Mouse (Mus musculus): Measurements from ENCODE around the gene Tdrd6.

The Tdrd6 gene

GRCm38 (mm10) chr17:43611586-43611985 is 18.5 kb downstream of the Tdrd6 start:
- peak; percentile 30 for DNase-seq

DNA sequence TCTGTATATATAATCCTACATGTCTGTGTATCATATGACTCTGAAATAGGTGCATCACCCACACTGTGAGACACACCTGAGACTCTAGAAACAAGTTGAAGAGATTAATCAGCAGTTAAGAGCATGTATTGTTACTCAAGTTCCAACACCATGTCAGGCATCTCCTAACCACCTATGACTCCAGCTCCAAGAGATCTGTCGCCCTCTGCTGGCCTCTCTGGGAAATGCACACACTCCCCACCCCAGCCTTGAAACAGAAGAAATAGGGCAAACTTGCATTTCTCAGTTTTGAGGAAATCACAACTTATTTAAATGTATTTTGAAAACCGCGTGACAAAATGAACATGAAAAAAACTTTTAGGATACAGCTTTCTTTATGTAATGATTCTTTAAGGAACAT is 23.4 kb downstream of the Tdrd6 start:
- peak; percentile 30 for DNase-seq

DNA sequence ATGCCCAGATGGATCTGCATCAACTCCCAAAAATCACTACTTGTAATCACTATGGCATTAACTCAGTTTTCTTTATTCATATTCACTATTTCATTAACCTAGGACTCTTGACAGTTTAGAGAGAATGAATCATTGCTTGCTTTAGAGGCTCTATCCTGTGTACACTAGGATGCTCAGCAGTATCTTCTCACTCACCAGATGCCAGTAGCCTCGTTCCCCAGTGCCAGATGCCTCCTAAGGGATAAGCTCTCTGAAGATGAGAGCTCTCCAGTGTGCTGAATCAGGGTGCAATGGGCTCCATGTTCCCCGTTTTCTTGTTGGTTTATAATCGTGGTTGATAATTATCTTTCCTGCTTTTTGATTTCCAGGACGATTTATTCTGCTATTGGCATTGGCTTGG is 31.4 kb downstream of the Tdrd6 start:
- DNase-seq: no peak

- DNase-seq: no peak
Measured at GRCm38 (mm10) chr17:43597742-43598141, 32.4 kb downstream of the Tdrd6 start.

DNA sequence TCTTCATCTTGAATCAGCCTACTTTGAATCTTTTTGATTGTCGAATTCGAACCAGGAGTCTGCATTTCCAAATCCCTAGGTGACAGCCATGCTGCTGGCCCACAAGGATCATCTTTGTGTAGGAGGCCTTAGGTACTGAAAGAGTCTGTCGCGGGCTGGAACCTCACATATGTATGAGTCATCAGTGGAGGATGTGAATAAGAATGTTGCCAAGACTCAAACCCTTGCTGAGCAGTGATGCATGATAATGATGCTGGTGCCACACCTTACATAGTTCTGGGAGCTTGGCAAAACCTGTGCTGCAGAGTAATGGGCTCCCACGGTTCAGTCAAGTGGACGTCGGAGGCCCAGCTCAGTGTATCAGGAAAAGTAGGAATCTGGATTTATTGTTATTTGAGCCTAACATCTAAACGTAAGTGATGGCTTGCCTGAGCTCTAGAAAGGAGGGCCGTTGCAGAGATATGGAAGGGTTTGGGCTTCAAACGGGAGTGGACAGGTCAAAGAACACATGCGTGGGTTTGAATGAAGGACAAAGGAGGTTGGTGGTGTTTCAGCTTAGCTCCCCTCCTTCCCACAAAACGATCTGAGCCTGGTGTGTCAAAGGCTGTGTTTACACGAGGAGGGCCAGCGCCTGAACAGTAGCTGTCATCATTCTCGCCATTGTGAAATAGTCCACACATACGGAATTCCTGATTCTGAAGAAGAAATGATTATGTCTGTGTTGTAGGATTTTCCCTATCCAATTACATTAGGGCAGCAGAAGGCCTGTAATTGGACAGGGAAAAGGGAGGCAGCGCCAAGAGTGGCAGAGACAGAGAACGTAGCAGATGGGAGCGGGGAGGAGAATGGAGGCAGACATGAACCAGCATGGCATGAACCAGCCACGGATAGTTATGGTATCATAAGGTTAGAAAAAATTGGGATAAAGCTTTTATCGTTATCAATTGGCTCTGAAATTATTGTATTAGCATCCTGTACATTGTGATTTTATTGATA is 37.5 kb downstream of the Tdrd6 start:
- DNase-seq: no peak

GRCm38 (mm10) chr17:43590531-43590930 is 39.6 kb downstream of the Tdrd6 start:
- no peak for DNase-seq

GRCm38 (mm10) chr17:43589750-43590149 is 40.3 kb downstream of the Tdrd6 start:
- no peak for DNase-seq

- DNase-seq: no peak
Measured at GRCm38 (mm10) chr17:43587278-43587677, 42.8 kb downstream of the Tdrd6 start.

- no peak for DNase-seq
Measured at GRCm38 (mm10) chr17:43584771-43585170, 45.3 kb downstream of the Tdrd6 start.

- DNase-seq: no peak
Measured at GRCm38 (mm10) chr17:43581012-43581467, 49.1 kb downstream of the Tdrd6 start.

DNA sequence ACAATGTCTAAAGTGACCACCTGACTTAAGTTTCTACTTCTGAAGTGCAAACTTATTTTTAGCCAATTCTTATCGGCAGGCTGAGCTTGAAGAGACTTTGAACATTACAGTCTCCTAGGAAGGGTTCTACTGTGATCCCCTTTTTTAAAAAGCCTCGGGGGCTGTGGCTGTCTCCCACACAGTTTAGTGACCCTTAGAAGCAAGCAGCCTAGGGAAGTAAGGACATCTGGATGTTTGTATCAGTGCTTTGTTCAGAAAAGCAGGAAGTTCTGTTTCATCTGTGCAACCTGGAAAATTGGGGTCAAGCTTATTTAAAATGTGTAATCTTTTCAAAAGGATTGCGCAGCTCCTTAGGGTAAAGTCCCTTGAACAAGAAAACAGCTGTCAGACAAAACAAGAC is 49.6 kb downstream of the Tdrd6 start:
- DNase-seq: no peak

- no peak for DNase-seq
Measured at GRCm38 (mm10) chr17:43573624-43574073, 56.5 kb downstream of the Tdrd6 start.

DNA sequence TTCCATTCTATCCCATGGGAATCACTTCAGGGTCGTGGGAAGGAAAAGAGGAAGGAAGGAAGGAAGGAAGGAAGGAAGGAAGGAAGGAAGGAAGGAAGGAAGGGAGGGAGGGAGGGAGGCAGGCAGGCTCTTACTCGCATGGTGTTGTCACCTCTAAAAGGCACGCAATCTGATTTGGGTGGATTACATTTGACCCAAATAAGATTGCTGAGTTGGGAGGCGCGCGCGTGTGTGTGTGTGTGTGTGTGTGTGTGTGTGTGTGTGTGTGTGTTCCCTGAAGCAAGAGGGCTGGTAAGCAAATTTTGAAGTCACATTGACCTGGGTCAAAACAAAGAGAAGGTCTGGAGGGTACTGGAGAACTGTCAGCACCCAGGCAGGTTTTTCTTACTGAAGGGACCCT is 60.8 kb downstream of the Tdrd6 start:
- DNase-seq: no peak

- DNase-seq: peak; percentile 11
Measured at GRCm38 (mm10) chr17:43567992-43568888, 61.9 kb downstream of the Tdrd6 start, which contains the start of gene Pla2g7. TSS of gene Pla2g7 (plus strand) at chr17:43568098.

DNA sequence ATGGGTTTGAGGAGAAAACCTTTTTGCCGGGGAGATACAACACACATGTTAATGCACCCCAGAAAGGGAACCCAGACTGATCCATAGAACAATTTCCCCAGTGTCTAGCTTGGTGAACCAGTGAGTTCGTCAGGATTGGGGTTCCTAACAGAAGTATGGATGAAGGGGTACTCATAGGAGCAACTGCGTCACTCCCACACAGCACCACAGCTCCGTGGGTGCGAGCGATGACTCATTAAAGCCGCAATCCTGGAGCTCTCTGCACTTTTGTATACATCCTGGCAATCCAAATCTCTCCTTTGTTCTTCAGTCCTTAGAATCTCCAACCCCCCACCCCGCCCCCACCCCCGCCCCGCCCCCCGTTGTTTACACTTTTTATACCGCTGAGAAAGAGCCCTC is 62.5 kb downstream of the Tdrd6 start:
- no peak for DNase-seq
